Mouse (Mus musculus): ENCODE results near the gene Idh2.

Gene Idh2

GRCm38 (mm10) chr7:80085970-80086715 is 29.0 kb downstream of the Idh2 start:
- DNase-seq (ENCODE audit: low spot score in 2 of 2) = no peak

- no peak for DNase-seq (ENCODE audit: low spot score in 2 of 2)
Observed at GRCm38 (mm10) chr7:80084484-80084931, 30.7 kb downstream of the Idh2 start.

- no peak for DNase-seq (ENCODE audit: low spot score in 2 of 2)
Observed at GRCm38 (mm10) chr7:80081586-80082554, 33.3 kb downstream of the Idh2 start.

GRCm38 (mm10) chr7:80078792-80079301 is 36.3 kb downstream of the Idh2 start:
- DNase-seq (ENCODE audit: low spot score in 2 of 2) = peak; percentile 71 to 77

- no peak for DNase-seq (ENCODE audit: low spot score in 2 of 2)
Observed at GRCm38 (mm10) chr7:80077801-80078200, 37.4 kb downstream of the Idh2 start.

- no peak for DNase-seq (ENCODE audit: low spot score in 2 of 2)
Observed at GRCm38 (mm10) chr7:80076961-80077716, 38.1 kb downstream of the Idh2 start.

- no peak for DNase-seq (ENCODE audit: low spot score in 2 of 2)
Observed at GRCm38 (mm10) chr7:80075946-80076583, 39.1 kb downstream of the Idh2 start.

GRCm38 (mm10) chr7:80074921-80075441 is 40.2 kb downstream of the Idh2 start:
- no peak for DNase-seq (ENCODE audit: low spot score in 2 of 2)

- no peak for DNase-seq (ENCODE audit: low spot score in 2 of 2)
Observed at GRCm38 (mm10) chr7:80073506-80073905, 41.7 kb downstream of the Idh2 start.

- DNase-seq (ENCODE audit: low spot score in 2 of 2) = peak; percentile 50 to 72
Observed at GRCm38 (mm10) chr7:80072297-80072696, 42.9 kb downstream of the Idh2 start.

GRCm38 (mm10) chr7:80071209-80071608 is 44.0 kb downstream of the Idh2 start:
- no peak for DNase-seq (ENCODE audit: low spot score in 2 of 2)

- peak; percentile 75 to 76 for DNase-seq (ENCODE audit: low spot score in 2 of 2)
Observed at GRCm38 (mm10) chr7:80069615-80070327, 45.4 kb downstream of the Idh2 start.

- DNase-seq (ENCODE audit: low spot score in 2 of 2) = no peak
Observed at GRCm38 (mm10) chr7:80068341-80068740, 46.9 kb downstream of the Idh2 start.

- DNase-seq (ENCODE audit: low spot score in 2 of 2) = no peak
Observed at GRCm38 (mm10) chr7:80066675-80067455, 48.3 kb downstream of the Idh2 start.

GRCm38 (mm10) chr7:80065250-80065649 is 49.9 kb downstream of the Idh2 start:
- DNase-seq (ENCODE audit: low spot score in 2 of 2) = no peak

GRCm38 (mm10) chr7:80063902-80064736 is 51.1 kb downstream of the Idh2 start:
- no peak for DNase-seq (ENCODE audit: low spot score in 2 of 2)

GRCm38 (mm10) chr7:80063244-80063643 is 51.9 kb downstream of the Idh2 start:
- no peak for DNase-seq (ENCODE audit: low spot score in 2 of 2)

GRCm38 (mm10) chr7:80062083-80062826 is 52.9 kb downstream of the Idh2 start:
- no peak for DNase-seq (ENCODE audit: low spot score in 2 of 2)
